ENCODE assay signal across 8 mouse cellular contexts in the genomic region with DNA sequence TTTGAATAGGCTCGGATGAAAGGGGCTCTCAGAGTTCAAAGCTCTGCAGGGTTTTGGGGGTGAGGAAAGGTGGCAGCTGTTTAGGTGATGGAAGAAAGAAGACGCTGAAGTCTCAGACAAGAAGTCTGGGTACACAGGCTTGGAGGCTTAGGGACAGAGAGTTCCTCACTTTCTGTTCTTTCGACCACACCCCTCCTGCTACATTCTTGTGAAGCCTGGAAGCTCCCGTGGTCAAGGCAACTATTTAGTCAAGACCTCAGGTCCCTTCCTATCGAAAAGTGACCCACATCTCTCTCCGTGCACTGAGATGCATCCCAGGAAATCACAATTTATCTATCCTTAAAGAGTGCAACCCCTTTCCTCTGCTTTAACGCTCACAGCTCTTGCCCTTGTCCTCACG. TPM values are rescaled to one million over a fixed set of nuclear protein-coding genes. Genes with fewer than 3 reads are reported as not detected.
DNase-seq lines count a peak whose midpoint lies in the region; ATAC-seq lines count a peak whose summit lies in the region.

No protein-coding gene starts in this region.

- peaks cover 45% of the 10 kb centered on the region for H3K4me1 ChIP-seq in kidney, embryonic 15.5 days
- no peaks in the 10 kb centered on the region for H3K4me1 ChIP-seq in embryonic facial prominence, embryonic 11.5 days (ENCODE audit: control insufficient read depth, insufficient read depth, low read length)
- H3K4me1 ChIP-seq in intestine, embryonic 16.5 days (ENCODE audit: control insufficient read depth, insufficient read depth, low read length) = peaks cover 10% of the 10 kb centered on the region
- H3K4me1 ChIP-seq in midbrain, embryonic 15.5 days = peaks cover 22% of the 10 kb centered on the region

- H3K9me3 ChIP-seq in kidney, embryonic 15.5 days (replicated peaks) = no peaks in the 10 kb centered on the region
- no peaks in the 10 kb centered on the region for H3K9me3 ChIP-seq in embryonic facial prominence, embryonic 11.5 days (replicated peaks; ENCODE audit: control insufficient read depth, low read length)
- H3K9me3 ChIP-seq in intestine, embryonic 16.5 days (ENCODE audit: control insufficient read depth, low read length) = no peaks in the 10 kb centered on the region
- no peaks in the 10 kb centered on the region for H3K9me3 ChIP-seq in midbrain, embryonic 15.5 days

- H3K4me2 ChIP-seq in kidney, embryonic 15.5 days = peak overlapping the region; percentile 71
- peak overlapping the region; percentile 49 for H3K4me2 ChIP-seq in embryonic facial prominence, embryonic 11.5 days (ENCODE audit: low read depth, low read length)
- H3K4me2 ChIP-seq in intestine, embryonic 16.5 days (ENCODE audit: low read depth, low read length) = peak overlapping the region; percentile 64
- peak overlapping the region; percentile 57 for H3K4me2 ChIP-seq in midbrain, embryonic 15.5 days

- DNase-seq in kidney, adult 18-20 months = no peak
- no peak for DNase-seq in embryonic facial prominence, embryonic 11.5 days (ENCODE audit: low spot score)
- no peak for DNase-seq in layer of hippocampus, postnatal 36 days

- no peak for ATAC-seq in kidney, embryonic 15.5 days (replicated peaks; ENCODE audit: low FRiP score)
- ATAC-seq in embryonic facial prominence, embryonic 11.5 days (replicated peaks; ENCODE audit: insufficient number of reproducible peaks, low FRiP score, low TSS enrichment, low read depth) = no peak
- ATAC-seq in intestine, embryonic 16.5 days = no peak
- no peak; the same call in 1 of the 2 replicates for ATAC-seq in midbrain, embryonic 15.5 days (replicated peaks)
- no peak for ATAC-seq in megakaryocyte-erythroid progenitor cell, adult 5-6 weeks (replicated peaks; ENCODE audit: low FRiP score, low TSS enrichment, poor library complexity, severe bottlenecking)
- ATAC-seq in granulocyte monocyte progenitor cell, adult 5-6 weeks (replicated peaks; ENCODE audit: poor library complexity, severe bottlenecking) = no peak

- no peak overlapping the region for H3K27ac ChIP-seq in kidney, embryonic 15.5 days
- no peak overlapping the region for H3K27ac ChIP-seq in embryonic facial prominence, embryonic 11.5 days (replicated peaks; ENCODE audit: low read depth, low read length)
- no peak overlapping the region for H3K27ac ChIP-seq in intestine, embryonic 16.5 days (ENCODE audit: low read length)
- no peak overlapping the region for H3K27ac ChIP-seq in midbrain, embryonic 15.5 days

- H3K27me3 ChIP-seq in kidney, embryonic 15.5 days = peaks cover 10% of the 10 kb centered on the region; the same call in 1 of the 2 replicates
- peaks cover 3% of the 10 kb centered on the region for H3K27me3 ChIP-seq in embryonic facial prominence, embryonic 11.5 days (ENCODE audit: control insufficient read depth, insufficient read depth, low read length)
- H3K27me3 ChIP-seq in intestine, embryonic 16.5 days (replicated peaks; ENCODE audit: control insufficient read depth, insufficient read depth, low read length) = no peaks in the 10 kb centered on the region
- H3K27me3 ChIP-seq in midbrain, embryonic 15.5 days (replicated peaks) = no peaks in the 10 kb centered on the region

- 6% methylated on average over 8 of the region's 8 CpGs for WGBS in kidney, embryonic 15.5 days
- WGBS in embryonic facial prominence, embryonic 11.5 days = 8% methylated on average over 8 of the region's 8 CpGs
- WGBS in intestine, embryonic 16.5 days = 5% methylated on average over 8 of the region's 8 CpGs
- 4% methylated on average over 8 of the region's 8 CpGs for WGBS in midbrain, embryonic 15.5 days

- H3K9ac ChIP-seq in kidney, embryonic 15.5 days = 0 out of 2 replicates have a peak overlapping the region, but pooled peaks have one; percentile 33
- H3K9ac ChIP-seq in embryonic facial prominence, embryonic 11.5 days (replicated peaks; ENCODE audit: low read length) = no peak overlapping the region; the same call in 1 of the 2 replicates
- H3K9ac ChIP-seq in intestine, embryonic 16.5 days (ENCODE audit: low read depth, low read length) = peak overlapping the region; percentile 64
- H3K9ac ChIP-seq in midbrain, embryonic 15.5 days = peak overlapping the region; percentile 36; the same call in 1 of the 2 replicates

- no peaks in the 10 kb centered on the region for H3K36me3 ChIP-seq in kidney, embryonic 15.5 days
- H3K36me3 ChIP-seq in embryonic facial prominence, embryonic 11.5 days (replicated peaks; ENCODE audit: control insufficient read depth, insufficient read depth, low read depth, low read length) = no peaks in the 10 kb centered on the region
- no peaks in the 10 kb centered on the region for H3K36me3 ChIP-seq in intestine, embryonic 16.5 days (ENCODE audit: control insufficient read depth, insufficient read depth, low read length)
- H3K36me3 ChIP-seq in midbrain, embryonic 15.5 days (replicated peaks) = no peaks in the 10 kb centered on the region

- H3K4me3 ChIP-seq in kidney, embryonic 15.5 days (replicated peaks) = peak overlapping the region; percentile 52
- H3K4me3 ChIP-seq in embryonic facial prominence, embryonic 11.5 days (ENCODE audit: low read depth, low read length) = peak overlapping the region; percentile 26; the same call in 1 of the 2 replicates
- H3K4me3 ChIP-seq in intestine, embryonic 16.5 days (ENCODE audit: low read length) = peak overlapping the region; percentile 55
- H3K4me3 ChIP-seq in midbrain, embryonic 15.5 days = peak overlapping the region; percentile 40

RNA-seq across cellular contexts. Expression of gene Vsig8, which starts 6.0 kb away (rescaled TPM):
- polyA plus RNA-seq in kidney, embryonic 15.5 days (2015; fragmentation: Nextera tagmentation; extraction: Ambion mirVana) = 0.57 and 0.59 TPM in 2 replicates
- 0.28 TPM in 1 of 2 replicates, not detected in the other for polyA plus RNA-seq in embryonic facial prominence, embryonic 11.5 days (2014; fragmentation: Nextera tagmentation; extraction: Ambion mirVana)
- 0.15 and 0.31 TPM in 2 replicates for polyA plus RNA-seq in intestine, embryonic 16.5 days (2015; fragmentation: Nextera tagmentation; extraction: Ambion mirVana)
- polyA plus RNA-seq in midbrain, embryonic 15.5 days (2015; fragmentation: Nextera tagmentation; extraction: Ambion mirVana) = 0.32 and 0.37 TPM in 2 replicates
- total RNA-seq in megakaryocyte-erythroid progenitor cell, adult 5-6 weeks (2014; fragmentation: Nextera tagmentation) = not detected in 2 replicates
- total RNA-seq in megakaryocyte-erythroid progenitor cell, adult 5-6 weeks (2017) = not detected in 2 replicates
- under 1 TPM; 0.25 to 0.67 TPM for total RNA-seq in layer of hippocampus, postnatal 36 days (2021)
- total RNA-seq in granulocyte monocyte progenitor cell, adult 5-6 weeks (2014; fragmentation: Nextera tagmentation) = not detected in 2 replicates
- total RNA-seq in granulocyte monocyte progenitor cell, adult 5-6 weeks (2017) = not detected in 2 replicates

RNA-seq across cellular contexts. Expression of gene Cfap45, which starts 29.1 kb away (rescaled TPM):
- 1.4 and 2.2 TPM in 2 replicates for polyA plus RNA-seq in kidney, embryonic 15.5 days (2015; fragmentation: Nextera tagmentation; extraction: Ambion mirVana)
- 0.47 and 0.65 TPM in 2 replicates for polyA plus RNA-seq in embryonic facial prominence, embryonic 11.5 days (2014; fragmentation: Nextera tagmentation; extraction: Ambion mirVana)
- 1.1 and 1.3 TPM in 2 replicates for polyA plus RNA-seq in intestine, embryonic 16.5 days (2015; fragmentation: Nextera tagmentation; extraction: Ambion mirVana)
- 3.7 and 4.2 TPM in 2 replicates for polyA plus RNA-seq in midbrain, embryonic 15.5 days (2015; fragmentation: Nextera tagmentation; extraction: Ambion mirVana)
- not detected in 2 replicates for total RNA-seq in megakaryocyte-erythroid progenitor cell, adult 5-6 weeks (2014; fragmentation: Nextera tagmentation)
- 0.75 TPM in 1 of 2 replicates, not detected in the other for total RNA-seq in megakaryocyte-erythroid progenitor cell, adult 5-6 weeks (2017)
- total RNA-seq in layer of hippocampus, postnatal 36 days (2021) = 1 to 10 TPM; 4.0 to 5.5 TPM
- not detected in 2 replicates for total RNA-seq in granulocyte monocyte progenitor cell, adult 5-6 weeks (2014; fragmentation: Nextera tagmentation)
- 0.46 TPM in 1 of 2 replicates, not detected in the other for total RNA-seq in granulocyte monocyte progenitor cell, adult 5-6 weeks (2017)

RNA-seq across cellular contexts. Expression of gene Slamf8, which starts 40.7 kb away (rescaled TPM):
- 0.10 and 0.17 TPM in 2 replicates for polyA plus RNA-seq in kidney, embryonic 15.5 days (2015; fragmentation: Nextera tagmentation; extraction: Ambion mirVana)
- not detected in 2 replicates for polyA plus RNA-seq in embryonic facial prominence, embryonic 11.5 days (2014; fragmentation: Nextera tagmentation; extraction: Ambion mirVana)
- polyA plus RNA-seq in intestine, embryonic 16.5 days (2015; fragmentation: Nextera tagmentation; extraction: Ambion mirVana) = 0.64 and 0.66 TPM in 2 replicates
- polyA plus RNA-seq in midbrain, embryonic 15.5 days (2015; fragmentation: Nextera tagmentation; extraction: Ambion mirVana) = not detected in 2 replicates
- total RNA-seq in megakaryocyte-erythroid progenitor cell, adult 5-6 weeks (2014; fragmentation: Nextera tagmentation) = not detected in 2 replicates
- total RNA-seq in megakaryocyte-erythroid progenitor cell, adult 5-6 weeks (2017) = not detected in 2 replicates
- total RNA-seq in layer of hippocampus, postnatal 36 days (2021) = not detected
- 1.4 TPM in 1 of 2 replicates, not detected in the other for total RNA-seq in granulocyte monocyte progenitor cell, adult 5-6 weeks (2014; fragmentation: Nextera tagmentation)
- total RNA-seq in granulocyte monocyte progenitor cell, adult 5-6 weeks (2017) = not detected in 2 replicates

RNA-seq across cellular contexts. Expression of gene Tagln2, which starts 49.9 kb away (rescaled TPM):
- 246 and 251 TPM in 2 replicates for polyA plus RNA-seq in kidney, embryonic 15.5 days (2015; fragmentation: Nextera tagmentation; extraction: Ambion mirVana)
- polyA plus RNA-seq in embryonic facial prominence, embryonic 11.5 days (2014; fragmentation: Nextera tagmentation; extraction: Ambion mirVana) = 56.7 and 61.7 TPM in 2 replicates
- polyA plus RNA-seq in intestine, embryonic 16.5 days (2015; fragmentation: Nextera tagmentation; extraction: Ambion mirVana) = 469 and 470 TPM in 2 replicates
- polyA plus RNA-seq in midbrain, embryonic 15.5 days (2015; fragmentation: Nextera tagmentation; extraction: Ambion mirVana) = 57.2 and 58.7 TPM in 2 replicates
- total RNA-seq in megakaryocyte-erythroid progenitor cell, adult 5-6 weeks (2014; fragmentation: Nextera tagmentation) = 244 and 269 TPM in 2 replicates
- total RNA-seq in megakaryocyte-erythroid progenitor cell, adult 5-6 weeks (2017) = 147 and 171 TPM in 2 replicates
- total RNA-seq in layer of hippocampus, postnatal 36 days (2021) = 1 to 10 TPM; 8.7 to 9.2 TPM
- 629 and 731 TPM in 2 replicates for total RNA-seq in granulocyte monocyte progenitor cell, adult 5-6 weeks (2014; fragmentation: Nextera tagmentation)
- total RNA-seq in granulocyte monocyte progenitor cell, adult 5-6 weeks (2017) = 281 and 350 TPM in 2 replicates

RNA-seq across cellular contexts. Expression of gene Fcrl6, which starts 52.6 kb away (rescaled TPM):
- not detected in 2 replicates for polyA plus RNA-seq in kidney, embryonic 15.5 days (2015; fragmentation: Nextera tagmentation; extraction: Ambion mirVana)
- polyA plus RNA-seq in embryonic facial prominence, embryonic 11.5 days (2014; fragmentation: Nextera tagmentation; extraction: Ambion mirVana) = 0.11 and 0.24 TPM in 2 replicates
- polyA plus RNA-seq in intestine, embryonic 16.5 days (2015; fragmentation: Nextera tagmentation; extraction: Ambion mirVana) = not detected in 2 replicates
- 0.17 and 0.19 TPM in 2 replicates for polyA plus RNA-seq in midbrain, embryonic 15.5 days (2015; fragmentation: Nextera tagmentation; extraction: Ambion mirVana)
- not detected in 2 replicates for total RNA-seq in megakaryocyte-erythroid progenitor cell, adult 5-6 weeks (2014; fragmentation: Nextera tagmentation)
- total RNA-seq in megakaryocyte-erythroid progenitor cell, adult 5-6 weeks (2017) = not detected in 2 replicates
- not detected for total RNA-seq in layer of hippocampus, postnatal 36 days (2021)
- not detected in 2 replicates for total RNA-seq in granulocyte monocyte progenitor cell, adult 5-6 weeks (2014; fragmentation: Nextera tagmentation)
- not detected in 2 replicates for total RNA-seq in granulocyte monocyte progenitor cell, adult 5-6 weeks (2017)
